Comparison of ENCODE assay signal across 21 mouse cellular contexts in genomic region chr3:126727387-126727786, GRCm38 (mm10).
DNase-seq lines count a peak whose midpoint lies in the region; ATAC-seq lines count a peak whose summit lies in the region.
"Had no signal": no experiment of that assay in that cellular context is flagged by ENCODE, and none has a peak within 500 bp of the region (broad histone marks: within the 10 kb centered on the region; RNA-seq: fewer than 3 reads in every experiment).

No protein-coding gene starts in this region.

- DNase-seq in CD4-positive, CD25-positive, alpha-beta regulatory T cell, adult 2 months (ENCODE audit: low read depth, low spot score): peak; percentile 19
- DNase-seq in right cerebral cortex, postnatal 4 days: no peak
- DNase-seq in testis, postnatal 14 days (ENCODE audit: low spot score): no peak
- no peak for DNase-seq in gastrocnemius, adult 8-10 months (ENCODE audit: low spot score in 2 of 2)
- no peak for DNase-seq in lung, postnatal 36 days
- DNase-seq: adrenal gland, adult 2 months; adrenal gland, adult 8-10 months; adrenal gland, postnatal 10 days; adrenal gland, postnatal 14 days; adrenal gland, postnatal 25 days; adrenal gland, postnatal 36 days; B cell, adult 2 months; cerebellum, adult 11 months; cerebellum, adult 11-12 months; cerebellum, adult 18-20 months; cerebellum, adult 2 months; cerebellum, adult 8-10 months had no signal

- ATAC-seq in CD4-positive, CD25-positive, alpha-beta regulatory T cell, adult 4 months: peak; percentile 84
- peak; percentile 85 for ATAC-seq in activated CD4-positive, CD25-positive, alpha-beta regulatory T cell, adult 4 months
- ATAC-seq in inflammation-experienced regulatory T-cells, adult 6 months: peak; percentile 85
- ATAC-seq: Patski had no signal
